Mouse (Mus musculus) splenic B cell, adult 2 months (primary cell): ENCODE results near the gene Cep19.

Experiments
- DNase-seq: peaks from one replicate; pipeline ENCODE4 v3.0.0-alpha.2; 2011; ENCODE audit warnings: low read depth, low spot score
- H3K27me3 ChIP-seq: 2 replicates; pipeline ENCODE4 v1.6.1; 2012; ENCODE audit warnings: mild to moderate bottlenecking, low read length, moderate library complexity, mixed read lengths; ENCODE audit not compliant: control insufficient read depth, poor library complexity, insufficient read depth, severe bottlenecking
- H3K36me3 ChIP-seq: 2 replicates; pipeline ENCODE4 v1.6.1; 2012; ENCODE audit warnings: mild to moderate bottlenecking, low read length, moderate library complexity, mixed read lengths; ENCODE audit not compliant: control insufficient read depth, poor library complexity, insufficient read depth, severe bottlenecking

Cep19 gene

GRCm38 (mm10) chr16:32147589-32148207 is 48.1 kb downstream of the Cep19 start:
- peak; percentile 47 for DNase-seq
- Histone ChIP-seq H3K36me3 (peaks cover 41% of the 10 kb centered on the region), H3K27me3 (no peaks in the 10 kb centered on the region)

GRCm38 (mm10) chr16:32153976-32154375 is 54.4 kb downstream of the Cep19 start:
- H3K36me3 ChIP-seq: peaks cover 12% of the 10 kb centered on the region
- DNase-seq: no peak
- no peaks in the 10 kb centered on the region for H3K27me3 ChIP-seq

- Histone ChIP-seq H3K36me3 (peaks cover 12% of the 10 kb centered on the region), H3K27me3 (no peaks in the 10 kb centered on the region)
- DNase-seq: no peak
These were observed 54.8 kb downstream of the Cep19 start for GRCm38 (mm10) chr16:32154437-32154836.

- H3K27me3 ChIP-seq: no peaks in the 10 kb centered on the region
- H3K36me3 ChIP-seq: peaks cover 12% of the 10 kb centered on the region
- no peak for DNase-seq
These were observed 57.1 kb downstream of the Cep19 start for GRCm38 (mm10) chr16:32156719-32157118.

DNA sequence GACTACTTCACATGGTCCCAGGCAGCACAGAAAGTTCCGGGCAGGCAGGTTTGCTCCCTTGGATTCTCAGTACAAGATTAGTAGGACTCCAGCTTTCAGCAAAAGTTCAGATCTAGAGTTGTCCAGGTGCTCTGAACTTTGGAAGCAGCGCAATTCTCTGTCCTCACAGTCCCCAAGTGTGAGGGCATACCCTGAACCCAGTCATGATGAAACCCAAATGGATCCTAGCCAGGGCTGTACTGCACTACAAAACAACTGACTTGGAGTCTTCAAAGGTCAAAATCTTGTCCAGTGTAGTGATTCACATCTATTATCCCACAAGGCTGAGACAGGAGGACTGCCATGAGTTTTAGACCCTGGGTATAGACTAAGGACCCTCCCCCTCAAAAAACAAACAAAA is 57.8 kb downstream of the Cep19 start:
- Histone ChIP-seq H3K27me3 (no peaks in the 10 kb centered on the region), H3K36me3 (peaks cover 12% of the 10 kb centered on the region)
- DNase-seq: no peak
